Mouse (Mus musculus): Measurements from ENCODE around the gene Usp34. TPM values are rescaled to one million over a fixed set of nuclear protein-coding genes. Genes with fewer than 3 reads are reported as not detected.
"Not testable (repeated sequence)": the region's sequence is repeated elsewhere in the genome, so short reads cannot be mapped to it uniquely, and the experiment has no call there.

The Usp34 gene
- total RNA-seq, 2 experiments from 2014 or later: 88.0 to 92.1 TPM

- no peak overlapping the region for H3K27ac ChIP-seq
- H3K4me3 ChIP-seq: no peak overlapping the region
- TF ChIP-seq CTCF (conservative IDR thresholded peaks at IDR 0.05): no peak
- no peak for DNase-seq (ENCODE audit: low spot score in 2 of 2)
Measured at GRCm38 (mm10) chr11:23492048-23492790, 185.5 kb downstream of the Usp34 start.

- DNase-seq (ENCODE audit: low spot score in 2 of 2): no peak
- TF ChIP-seq CTCF (conservative IDR thresholded peaks at IDR 0.05): no peak
- H3K4me3 ChIP-seq: no peak overlapping the region
- H3K27ac ChIP-seq: no peak overlapping the region
Measured at GRCm38 (mm10) chr11:23495231-23495630, 188.5 kb downstream of the Usp34 start.

- TF ChIP-seq CTCF (conservative IDR thresholded peaks at IDR 0.05): no peak
Measured at GRCm38 (mm10) chr11:23496661-23497060, 190.0 kb downstream of the Usp34 start.

DNA sequence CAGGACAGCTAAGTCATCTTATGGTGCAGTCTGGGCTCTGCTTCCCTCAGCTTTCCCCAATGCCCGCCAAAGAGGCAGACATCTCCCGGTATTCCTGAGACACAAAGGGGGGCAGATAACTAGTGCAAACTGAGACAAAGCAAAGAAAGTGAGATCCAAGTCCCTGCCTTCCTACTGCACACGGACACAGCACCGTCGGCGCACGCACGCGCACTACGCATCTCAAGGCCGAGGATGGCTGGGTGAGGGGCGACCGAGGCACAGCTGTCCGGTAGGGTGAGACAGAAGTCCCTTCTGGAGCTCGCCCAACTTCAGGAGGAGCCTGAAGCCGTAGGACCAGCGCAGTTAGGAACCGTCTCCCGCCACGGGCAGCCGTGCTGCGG is 190.6 kb downstream of the Usp34 start:
- peak overlapping the region; percentile 97 for H3K4me3 ChIP-seq

More at GRCm38 (mm10) chr11:23496661-23497060, 190.0 kb downstream of the Usp34 start:
- DNase-seq (ENCODE audit: low spot score in 2 of 2): no peak
- Histone ChIP-seq H3K27ac (peak overlapping the region; percentile 96; the same call in 1 of the 2 replicates), H3K4me3 (peak overlapping the region; percentile 97)

DNA sequence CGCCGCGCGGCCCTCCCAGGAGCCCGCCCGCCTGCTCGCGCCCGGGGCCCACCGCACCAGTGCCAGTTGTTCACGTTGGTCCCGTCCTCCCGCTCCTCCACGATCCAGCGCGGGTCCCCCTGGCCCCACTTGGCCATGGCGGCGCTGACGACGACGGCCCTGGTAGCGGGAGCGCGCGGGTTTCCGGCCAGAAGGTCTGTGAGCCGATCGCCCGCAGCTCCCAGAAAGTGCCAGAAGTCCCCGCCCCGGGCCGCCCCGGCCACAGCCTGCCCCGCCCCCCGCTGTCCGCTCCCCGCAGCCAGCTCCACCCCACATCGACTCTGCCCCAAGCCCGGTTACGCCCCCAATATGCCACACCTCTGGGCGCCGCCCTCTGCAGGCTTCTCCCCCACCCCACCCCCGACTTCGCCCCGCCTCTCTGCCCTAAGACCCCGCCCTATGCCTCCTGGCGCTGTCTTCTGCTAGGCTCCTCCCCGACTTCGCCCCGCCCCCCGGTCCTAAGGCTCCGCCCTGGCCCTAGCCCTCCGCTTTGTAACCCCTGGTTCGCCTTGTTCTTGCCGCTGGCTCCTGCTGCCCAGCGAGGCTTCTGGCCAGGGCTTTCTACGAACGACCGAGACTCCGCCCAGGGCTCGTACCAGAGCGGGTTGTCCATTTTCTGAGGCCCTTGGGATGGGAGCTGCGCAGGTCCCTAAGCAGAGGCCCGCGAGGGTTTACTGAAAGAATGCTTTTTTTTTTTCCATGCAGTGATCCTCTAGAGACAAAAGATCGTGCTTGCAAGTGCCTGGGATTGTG is 191.2 kb downstream of the Usp34 start, which contains the start of gene Ahsa2:
Gene Ahsa2 (minus strand): TSS at position 313 of the 792 bp plus-strand sequence.
- H3K4me3 ChIP-seq: peak within 1 kb of the TSS; percentile 97
- DNase-seq (ENCODE audit: low spot score in 2 of 2): peak; percentile 95
- no peak for TF ChIP-seq CTCF (conservative IDR thresholded peaks at IDR 0.05)
- H3K27ac ChIP-seq: peak within 1 kb of the TSS; percentile 96

More for the DNA sequence above, 190.6 kb downstream of the Usp34 start:
- peak; percentile 69 for DNase-seq (ENCODE audit: low spot score in 2 of 2)
- H3K27ac ChIP-seq: peak overlapping the region; percentile 96
- TF ChIP-seq CTCF (conservative IDR thresholded peaks at IDR 0.05): no peak

DNA sequence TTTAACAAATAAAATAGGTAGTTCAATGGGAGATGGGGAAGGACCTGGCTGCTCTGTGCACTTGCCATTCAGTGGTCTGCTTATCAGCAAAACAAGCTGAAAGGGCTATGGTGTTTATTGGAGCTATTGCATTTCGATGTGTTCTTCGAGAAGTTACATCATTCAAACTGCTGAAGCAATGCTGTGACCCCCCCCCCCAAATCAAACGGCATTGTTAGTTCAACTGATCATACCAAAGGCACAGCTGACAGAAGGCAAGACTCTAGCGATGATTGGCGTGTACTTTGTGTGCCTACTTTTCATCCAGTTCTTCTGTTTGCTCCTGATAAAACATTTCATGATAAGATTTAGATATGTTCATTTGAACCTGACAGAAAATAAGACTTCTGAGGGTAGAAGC is 191.9 kb downstream of the Usp34 start:
- Histone ChIP-seq H3K27ac (peak overlapping the region; percentile 90), H3K4me3 (peak overlapping the region; percentile 97)
- TF ChIP-seq CTCF (conservative IDR thresholded peaks at IDR 0.05): no peak
- DNase-seq (ENCODE audit: low spot score in 2 of 2): no peak

GRCm38 (mm10) chr11:23504801-23505200 is 198.1 kb downstream of the Usp34 start:
- H3K4me3 ChIP-seq; H3K27ac ChIP-seq; DNase-seq (ENCODE audit: low spot score in 2 of 2): not testable (repeated sequence)

GRCm38 (mm10) chr11:23514785-23515184 is 208.1 kb downstream of the Usp34 start:
- not testable (repeated sequence) for H3K4me3 ChIP-seq; H3K27ac ChIP-seq; DNase-seq (ENCODE audit: low spot score in 2 of 2)

- Histone ChIP-seq H3K27ac (no peak overlapping the region), H3K4me3 (no peak overlapping the region)
- DNase-seq (ENCODE audit: low spot score in 2 of 2): no peak
- TF ChIP-seq CTCF (conservative IDR thresholded peaks at IDR 0.05): no peak
Measured at GRCm38 (mm10) chr11:23515315-23515714, 208.6 kb downstream of the Usp34 start.

GRCm38 (mm10) chr11:23518981-23519380 is 212.3 kb downstream of the Usp34 start:
- H3K27ac ChIP-seq: no peak overlapping the region
- TF ChIP-seq CTCF (conservative IDR thresholded peaks at IDR 0.05): no peak
- DNase-seq (ENCODE audit: low spot score in 2 of 2): no peak

GRCm38 (mm10) chr11:23520473-23521205 is 213.9 kb downstream of the Usp34 start, which contains the start of gene 1700093K21Rik:
1700093K21Rik (minus strand) TSS chr11:23521155.
- DNase-seq (ENCODE audit: low spot score in 2 of 2): peak; percentile 34 to 37
- TF ChIP-seq CTCF (conservative IDR thresholded peaks at IDR 0.05): no peak
- Histone ChIP-seq H3K27ac (no peak within 1 kb of the TSS), H3K4me3 (no peak within 1 kb of the TSS)

More at GRCm38 (mm10) chr11:23518981-23519380, 212.3 kb downstream of the Usp34 start:
- H3K4me3 ChIP-seq: no peak overlapping the region

GRCm38 (mm10) chr11:23537446-23537845 is 230.8 kb downstream of the Usp34 start:
- TF ChIP-seq CTCF (conservative IDR thresholded peaks at IDR 0.05): no peak
- H3K27ac ChIP-seq: no peak overlapping the region
- no peak overlapping the region for H3K4me3 ChIP-seq
- DNase-seq (ENCODE audit: low spot score in 2 of 2): no peak

Small RNAs within 50 kb of the gene (microRNA-seq; reads per million reads assigned to microRNA genes)
- gene Gm47279: 0 to 0.18 reads per million in 2 experiments

Other genes starting within 250 kb of the Usp34 start
- 10 to 100 TPM; 65.8 to 66.9 TPM for gene Xpo1, start 50.9 kb upstream of the Usp34 start, total RNA-seq (2021)
- 10 to 100 TPM; 45.8 to 59.2 TPM for gene Ahsa2, start 191.1 kb downstream of the Usp34 start, total RNA-seq (2021)
- not detected for gene 1700093K21Rik, start 214.3 kb downstream of the Usp34 start, total RNA-seq (2021)